Mouse (Mus musculus): ENCODE results near the gene CT030661.1.

DNA sequence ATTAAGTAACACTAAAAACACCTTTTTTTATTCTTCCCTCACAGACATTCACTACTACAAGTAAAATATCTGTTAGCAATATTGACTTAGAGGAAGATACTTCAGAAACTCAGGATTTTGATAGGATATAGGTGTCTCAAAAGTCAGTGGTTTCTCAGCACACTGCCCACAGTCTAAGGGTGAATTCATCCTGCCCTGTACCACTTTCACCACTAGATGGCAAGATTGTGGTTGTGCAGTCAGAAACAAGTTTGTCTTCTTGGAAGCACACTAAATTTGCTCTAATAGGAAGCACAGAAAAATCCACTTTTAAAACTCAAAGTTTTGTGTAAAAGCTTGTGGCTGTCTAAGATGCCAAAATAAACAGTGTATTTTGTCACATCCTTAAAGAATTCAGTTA, 38.2 kb upstream of the CT030661.1 start:
- TF ChIP-seq EP300 (IDR thresholded peaks at IDR 0.05; ENCODE audit: insufficient read depth, low read depth, low read length): no peak
- TF ChIP-seq POLR2A (IDR thresholded peaks at IDR 0.05; ENCODE audit: insufficient read depth, low read depth, low read length): no peak
- TF ChIP-seq CTCF (IDR thresholded peaks at IDR 0.05): peak; percentile 94

Measured in heart, adult 2 months (tissue).